Mouse (Mus musculus): Measurements from ENCODE around the gene Yipf1.

- TF ChIP-seq EP300 (IDR thresholded peaks at IDR 0.05; ENCODE audit: low read depth) (no peak), CTCF (IDR thresholded peaks at IDR 0.05; ENCODE audit: low read depth) (no peak)
These were observed 28.5 kb upstream of the Yipf1 start for GRCm38 (mm10) chr4:107285446-107286200.

All from liver, postnatal 0 days (tissue).